Comparison of ENCODE assay signal across 17 mouse cellular contexts in genomic region chr17:78025294-78025693, GRCm38 (mm10).
DNase-seq lines count a peak whose midpoint lies in the region; ATAC-seq lines count a peak whose summit lies in the region.
"Had no signal": no experiment of that assay in that cellular context is flagged by ENCODE, and none has a peak within 500 bp of the region (broad histone marks: within the 10 kb centered on the region; RNA-seq: fewer than 3 reads in every experiment).

No protein-coding gene starts in this region.

- H3K4me1 ChIP-seq in hindbrain, embryonic 12.5 days = peaks cover 8% of the 10 kb centered on the region
- H3K4me1 ChIP-seq: intestine, embryonic 15.5 days had no signal

- 45% methylated on average over 7 of the region's 7 CpGs for WGBS in hindbrain, embryonic 12.5 days

- H3K9ac ChIP-seq in hindbrain, embryonic 12.5 days = no peak overlapping the region
- H3K9ac ChIP-seq: intestine, embryonic 15.5 days; kidney, embryonic 15.5 days had no signal

- no peaks in the 10 kb centered on the region for H3K9me3 ChIP-seq in hindbrain, embryonic 12.5 days (replicated peaks)
- H3K9me3 ChIP-seq: G1E; intestine, embryonic 15.5 days; kidney, embryonic 15.5 days had no signal

- H3K36me3 ChIP-seq in hindbrain, embryonic 12.5 days = no peaks in the 10 kb centered on the region
- H3K36me3 ChIP-seq: G1E; intestine, embryonic 15.5 days; kidney, embryonic 15.5 days had no signal

- intact Hi-C loops in left cerebral cortex, postnatal 25 days (cut with DNase I) = no loop called here

- ATAC-seq in hindbrain, embryonic 12.5 days (ENCODE audit: low FRiP score) = peak; percentile 52; the same call in 1 of the 2 replicates
- ATAC-seq: forebrain, embryonic 16.5 days; intestine, embryonic 15.5 days; midbrain, embryonic 16.5 days had no signal

- peak overlapping the region; percentile 52; the same call in 1 of the 2 replicates for H3K27ac ChIP-seq in hindbrain, embryonic 12.5 days
- H3K27ac ChIP-seq: gastrocnemius, adult 2 months; heart, adult 2 months; intestine, embryonic 15.5 days; kidney, embryonic 15.5 days; left cerebral cortex, adult 2 months; macrophage had no signal

- peak; percentile 12 for DNase-seq in brain, adult 2 months (ENCODE audit: low read depth, low spot score)
- peak; percentile 62 for DNase-seq in embryo, embryonic 10.5 days (ENCODE audit: low spot score)
- DNase-seq in neural tube, embryonic 10.5 days (ENCODE audit: extremely low spot score, low spot score) = peak; percentile 15
- no peak for DNase-seq in urinary bladder, postnatal 10 days (ENCODE audit: low spot score)
- no peak for DNase-seq in left cerebral cortex, postnatal 25 days (ENCODE audit: low spot score in 2 of 2)
- DNase-seq in spleen, adult 18-20 months = no peak
- DNase-seq: gastrocnemius, adult 2 months; heart, adult 2 months; heart, postnatal 10 days had no signal

- no peaks in the 10 kb centered on the region for H3K27me3 ChIP-seq in hindbrain, embryonic 12.5 days
- H3K27me3 ChIP-seq: intestine, embryonic 15.5 days; kidney, embryonic 15.5 days had no signal

- no peak overlapping the region for H3K4me2 ChIP-seq in hindbrain, embryonic 12.5 days (replicated peaks)
- H3K4me2 ChIP-seq: intestine, embryonic 15.5 days; kidney, embryonic 15.5 days had no signal

- H3K4me3 ChIP-seq in hindbrain, embryonic 12.5 days = no peak overlapping the region
- H3K4me3 ChIP-seq: gastrocnemius, adult 2 months; heart, adult 2 months; intestine, embryonic 15.5 days; kidney, embryonic 15.5 days; left cerebral cortex, adult 2 months had no signal

Comparison
In these comparisons a context has a peak if more than half of its experiments do, and no peak if none do; other contexts are left out.
1. DNase-seq: peak in brain, adult 2 months (single experiment), embryo, embryonic 10.5 days (single experiment) and neural tube, embryonic 10.5 days (single experiment); none in urinary bladder, postnatal 10 days (single experiment), left cerebral cortex, postnatal 25 days (0 of 2) and spleen, adult 18-20 months (0 of 2).